Mouse (Mus musculus) cerebellum, adult 2 months (tissue): ENCODE data around the gene Ankrd36.

Source experiments
- CTCF ChIP-seq: fragments of 200-500 bp; IDR thresholded peaks from 2 replicates; pipeline ENCODE4 v1.5.1; 2011; ENCODE audit warnings: low read depth, mild to moderate bottlenecking, control low read depth, low read length, moderate library complexity, borderline replicate concordance; ENCODE audit not compliant: insufficient read depth
- POLR2A ChIP-seq: fragments of 200-500 bp; IDR thresholded peaks from 2 replicates; pipeline ENCODE4 v1.6.1; 2011; ENCODE audit warnings: low read length, control low read depth, borderline replicate concordance; ENCODE audit not compliant: insufficient read depth

DNA sequence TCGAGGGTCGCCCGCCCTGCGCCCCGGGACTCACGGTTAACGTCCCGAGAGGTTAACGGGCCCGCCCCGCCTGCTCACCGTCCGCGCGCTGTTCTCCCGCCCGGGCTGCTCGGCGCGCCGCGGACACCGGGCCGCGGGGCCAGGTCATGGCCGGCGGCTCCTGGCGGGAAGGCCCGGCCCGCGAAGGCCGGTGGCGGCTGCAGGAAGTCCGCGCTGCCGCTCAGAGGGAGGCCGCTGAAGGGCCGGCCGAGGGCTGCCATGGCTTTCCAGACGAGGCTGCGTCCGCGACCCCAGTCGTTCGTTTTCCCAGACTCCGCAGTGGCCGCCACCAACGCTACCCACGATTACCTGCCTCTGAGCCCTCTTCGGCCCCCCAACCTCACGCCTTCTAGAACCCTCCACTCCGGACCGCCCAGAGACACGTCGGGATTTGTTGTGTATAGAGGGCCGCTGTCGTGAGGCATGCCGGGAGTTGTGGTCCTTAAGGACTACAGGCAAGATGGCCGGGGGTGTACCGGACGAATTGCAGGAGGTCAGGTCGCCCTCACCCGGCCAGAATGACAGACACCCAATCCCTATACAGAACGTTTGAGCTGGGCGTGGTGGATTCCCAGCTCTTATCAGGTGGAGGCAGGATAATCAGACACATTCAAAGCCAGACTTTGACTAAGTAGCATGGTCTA lies 27.5 kb upstream of the Ankrd36 start, which contains the start of gene Ccdc117:
- TF ChIP-seq CTCF (no peak), POLR2A (peak; percentile 61; the same call in 1 of the 2 replicates)
